Mouse (Mus musculus): ENCODE measurements around the gene Nutf2-ps1. TPM values are rescaled to one million over a fixed set of nuclear protein-coding genes. Genes with fewer than 3 reads are reported as not detected.
"Not testable (repeated sequence)": the region's sequence is repeated elsewhere in the genome, so short reads cannot be mapped to it uniquely, and the experiment has no call there.

Nutf2-ps1 gene
- 86.8 and 101 TPM in 2 replicates for polyA plus RNA-seq (2015; fragmentation: Nextera tagmentation; extraction: Ambion mirVana)

GRCm38 (mm10) chr19:53588968-53589367 is at the start of gene Nutf2-ps1:
Nutf2-ps1 (minus strand) TSS chr19:53589068.
- 90% methylated on average over 7 of the region's 7 CpGs for whole genome bisulfite sequencing (ENCODE audit: insufficient replicate concordance)
- not testable (repeated sequence) for H3K4me2 ChIP-seq (ENCODE audit: low read depth, low read length); DNase-seq; H3K9ac ChIP-seq (replicated peaks); H3K27ac ChIP-seq (ENCODE audit: low read depth); H3K9me3 ChIP-seq (ENCODE audit: low read length); H3K36me3 ChIP-seq (replicated peaks; ENCODE audit: insufficient read depth, low read length); H3K4me3 ChIP-seq (ENCODE audit: low read depth, low read length); ATAC-seq; H3K4me1 ChIP-seq (ENCODE audit: insufficient read depth); H3K27me3 ChIP-seq (ENCODE audit: insufficient read depth, low read length)

- no peak for TF ChIP-seq EP300 (IDR thresholded peaks at IDR 0.05; ENCODE audit: low read depth)
- peak; percentile 65 for TF ChIP-seq CTCF (IDR thresholded peaks at IDR 0.05; ENCODE audit: low read depth)
- peaks cover 72% of the 10 kb centered on the region for H3K36me3 ChIP-seq (replicated peaks; ENCODE audit: insufficient read depth, low read length)
- H3K27ac ChIP-seq (ENCODE audit: low read depth), result no peak overlapping the region
- no peak overlapping the region for H3K4me2 ChIP-seq (ENCODE audit: low read depth, low read length)
- DNase-seq (no peak), ATAC-seq (no peak)
- H3K9me3 ChIP-seq (ENCODE audit: low read length), result no peaks in the 10 kb centered on the region
- no peaks in the 10 kb centered on the region for H3K27me3 ChIP-seq (ENCODE audit: insufficient read depth, low read length)
- WGBS (ENCODE audit: insufficient replicate concordance), result 97% methylated on average over 2 of the region's 2 CpGs
- no peak overlapping the region for H3K9ac ChIP-seq (replicated peaks)
- H3K4me1 ChIP-seq (ENCODE audit: insufficient read depth), result no peaks in the 10 kb centered on the region
- H3K4me3 ChIP-seq (ENCODE audit: low read depth, low read length), result no peak overlapping the region
These were observed 49.2 kb upstream of the Nutf2-ps1 start for GRCm38 (mm10) chr19:53638041-53638440.

- no peak for DNase-seq
- Histone ChIP-seq H3K9ac (replicated peaks) (no peak overlapping the region), H3K27ac (ENCODE audit: low read depth) (no peak overlapping the region), H3K4me2 (ENCODE audit: low read depth, low read length) (no peak overlapping the region), H3K9me3 (ENCODE audit: low read length) (no peaks in the 10 kb centered on the region), H3K36me3 (replicated peaks; ENCODE audit: insufficient read depth, low read length) (peaks cover 72% of the 10 kb centered on the region), H3K27me3 (ENCODE audit: insufficient read depth, low read length) (no peaks in the 10 kb centered on the region), H3K4me1 (ENCODE audit: insufficient read depth) (no peaks in the 10 kb centered on the region), H3K4me3 (ENCODE audit: low read depth, low read length) (no peak overlapping the region)
- 91% methylated on average over 13 of the region's 13 CpGs for WGBS (ENCODE audit: insufficient replicate concordance)
- ATAC-seq, result no peak
- TF ChIP-seq CTCF (IDR thresholded peaks at IDR 0.05; ENCODE audit: low read depth) (no peak), EP300 (IDR thresholded peaks at IDR 0.05; ENCODE audit: low read depth) (no peak)
These were observed 32.8 kb upstream of the Nutf2-ps1 start for GRCm38 (mm10) chr19:53621681-53622080.

GRCm38 (mm10) chr19:53608921-53609320 is 20.1 kb upstream of the Nutf2-ps1 start:
- no peak for DNase-seq
- H3K36me3 ChIP-seq (replicated peaks; ENCODE audit: insufficient read depth, low read length), result peaks cover 16% of the 10 kb centered on the region
- H3K9ac ChIP-seq (replicated peaks), result no peak overlapping the region
- H3K9me3 ChIP-seq (ENCODE audit: low read length), result no peaks in the 10 kb centered on the region
- H3K4me1 ChIP-seq (ENCODE audit: insufficient read depth), result peaks cover 3% of the 10 kb centered on the region; the same call in 1 of the 2 replicates
- ATAC-seq, result no peak
- no peak overlapping the region for H3K4me3 ChIP-seq (ENCODE audit: low read depth, low read length)
- WGBS (ENCODE audit: insufficient replicate concordance), result 74% methylated on average over 6 of the region's 6 CpGs
- no peaks in the 10 kb centered on the region for H3K27me3 ChIP-seq (ENCODE audit: insufficient read depth, low read length)
- H3K27ac ChIP-seq (ENCODE audit: low read depth), result no peak overlapping the region
- no peak for TF ChIP-seq EP300 (IDR thresholded peaks at IDR 0.05; ENCODE audit: low read depth)
- no peak for TF ChIP-seq CTCF (IDR thresholded peaks at IDR 0.05; ENCODE audit: low read depth)
- no peak overlapping the region for H3K4me2 ChIP-seq (ENCODE audit: low read depth, low read length)

- H3K4me3 ChIP-seq (ENCODE audit: low read depth, low read length), result peak overlapping the region; percentile 84
These were observed 12.4 kb upstream of the Nutf2-ps1 start for GRCm38 (mm10) chr19:53601363-53601655.

GRCm38 (mm10) chr19:53600549-53601362 is 11.9 kb upstream of the Nutf2-ps1 start:
- H3K27me3 ChIP-seq (ENCODE audit: insufficient read depth, low read length), result no peaks in the 10 kb centered on the region
- TF ChIP-seq CTCF (IDR thresholded peaks at IDR 0.05; ENCODE audit: low read depth), result no peak
- TF ChIP-seq EP300 (IDR thresholded peaks at IDR 0.05; ENCODE audit: low read depth), result no peak
- WGBS (ENCODE audit: insufficient replicate concordance), result 2% methylated on average over 56 of the region's 82 CpGs
- H3K4me3 ChIP-seq (ENCODE audit: low read depth, low read length), result peak overlapping the region; percentile 84
- H3K36me3 ChIP-seq (replicated peaks; ENCODE audit: insufficient read depth, low read length), result peaks cover 11% of the 10 kb centered on the region
- H3K4me2 ChIP-seq (ENCODE audit: low read depth, low read length), result peak overlapping the region; percentile 94
- peaks cover 12% of the 10 kb centered on the region for H3K4me1 ChIP-seq (ENCODE audit: insufficient read depth)
- no peaks in the 10 kb centered on the region for H3K9me3 ChIP-seq (ENCODE audit: low read length)
- DNase-seq (peak; percentile 75), ATAC-seq (peak; percentile 55)
- peak overlapping the region; percentile 88 for H3K9ac ChIP-seq (replicated peaks)
- H3K27ac ChIP-seq (ENCODE audit: low read depth), result peak overlapping the region; percentile 71

More at GRCm38 (mm10) chr19:53601363-53601655, 12.4 kb upstream of the Nutf2-ps1 start:
- Histone ChIP-seq H3K36me3 (replicated peaks; ENCODE audit: insufficient read depth, low read length) (peaks cover 14% of the 10 kb centered on the region), H3K9ac (replicated peaks) (peak overlapping the region; percentile 88), H3K27me3 (ENCODE audit: insufficient read depth, low read length) (no peaks in the 10 kb centered on the region), H3K4me2 (ENCODE audit: low read depth, low read length) (peak overlapping the region; percentile 94), H3K4me1 (ENCODE audit: insufficient read depth) (peaks cover 12% of the 10 kb centered on the region), H3K9me3 (ENCODE audit: low read length) (no peaks in the 10 kb centered on the region), H3K27ac (ENCODE audit: low read depth) (peak overlapping the region; percentile 71)
- DNase-seq (no peak), ATAC-seq (no peak)
- WGBS (ENCODE audit: insufficient replicate concordance), result 10% methylated on average over 11 of the region's 11 CpGs
- no peak for TF ChIP-seq EP300 (IDR thresholded peaks at IDR 0.05; ENCODE audit: low read depth)
- TF ChIP-seq CTCF (IDR thresholded peaks at IDR 0.05; ENCODE audit: low read depth), result no peak

Measured in liver, postnatal 0 days (tissue).